Comparison of ENCODE assay signal across 22 mouse cellular contexts in the genomic region with DNA sequence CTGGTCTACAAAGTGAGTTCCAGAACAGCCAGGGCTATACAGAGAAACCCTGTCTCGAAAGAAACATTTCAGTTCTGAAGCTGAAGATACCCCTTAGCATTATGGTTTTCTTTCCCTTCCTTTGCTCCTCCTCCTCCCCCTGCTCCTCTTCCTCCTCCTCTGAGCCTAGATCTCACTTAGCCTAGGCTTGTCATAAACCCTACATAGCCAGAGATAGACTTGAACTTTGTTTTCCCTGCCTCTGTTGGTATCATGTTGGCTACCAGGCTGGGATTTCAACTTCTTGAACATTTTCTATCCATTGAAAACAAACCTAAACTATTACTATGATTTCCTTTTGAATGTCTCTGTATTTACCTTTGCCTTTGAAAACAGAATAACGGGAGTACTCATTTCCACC.
"Had no signal": no experiment of that assay in that cellular context is flagged by ENCODE, and none has a peak within 500 bp of the region (broad histone marks: within the 10 kb centered on the region; RNA-seq: fewer than 3 reads in every experiment).

No protein-coding gene starts in this region.

- H3K27me3 ChIP-seq: intestine, embryonic 15.5 days; kidney, embryonic 15.5 days; lung, embryonic 15.5 days; megakaryocyte, embryonic 14.5 days; midbrain, embryonic 13.5 days; neural tube, embryonic 13.5 days; stomach, embryonic 15.5 days had no signal

- DNase-seq: kidney, adult 11 months; kidney, adult 8-10 months; kidney, postnatal 10 days; kidney, postnatal 36 days; layer of hippocampus, postnatal 36 days; lung, adult 18-20 months; lung, postnatal 10 days; lung, postnatal 36 days; retina, postnatal 1 day; spleen, adult 18-20 months; thymus, postnatal 4 days had no signal

- ATAC-seq: intestine, embryonic 15.5 days; midbrain, embryonic 13.5 days; midbrain, embryonic 16.5 days had no signal

- H3K4me2 ChIP-seq: intestine, embryonic 15.5 days; kidney, embryonic 15.5 days; lung, embryonic 15.5 days; midbrain, embryonic 13.5 days; neural tube, embryonic 13.5 days; stomach, embryonic 15.5 days had no signal

- H3K9me3 ChIP-seq: intestine, embryonic 15.5 days; kidney, embryonic 15.5 days; lung, embryonic 15.5 days; megakaryocyte, embryonic 14.5 days; midbrain, embryonic 10.5 days; midbrain, embryonic 13.5 days; neural tube, embryonic 13.5 days; stomach, embryonic 15.5 days had no signal

- H3K27ac ChIP-seq: intestine, embryonic 15.5 days; kidney, embryonic 15.5 days; left cerebral cortex, adult 2 months; lung, embryonic 15.5 days; midbrain, embryonic 10.5 days; midbrain, embryonic 13.5 days; neural tube, embryonic 13.5 days; stomach, embryonic 15.5 days had no signal

- H3K9ac ChIP-seq: intestine, embryonic 15.5 days; kidney, embryonic 15.5 days; lung, embryonic 15.5 days; midbrain, embryonic 13.5 days; neural tube, embryonic 13.5 days; stomach, embryonic 15.5 days had no signal

- H3K4me3 ChIP-seq: intestine, embryonic 15.5 days; kidney, embryonic 15.5 days; left cerebral cortex, adult 2 months; lung, embryonic 15.5 days; midbrain, embryonic 10.5 days; midbrain, embryonic 13.5 days; myocyte; neural tube, embryonic 13.5 days; stomach, embryonic 15.5 days had no signal

- H3K4me1 ChIP-seq: intestine, embryonic 15.5 days; kidney, embryonic 15.5 days; lung, embryonic 15.5 days; midbrain, embryonic 10.5 days; midbrain, embryonic 13.5 days; neural tube, embryonic 13.5 days; stomach, embryonic 15.5 days had no signal

- H3K36me3 ChIP-seq: intestine, embryonic 15.5 days; kidney, embryonic 15.5 days; lung, embryonic 15.5 days; midbrain, embryonic 10.5 days; midbrain, embryonic 13.5 days; neural tube, embryonic 13.5 days; stomach, embryonic 15.5 days had no signal
